9 mouse cellular contexts compared by ENCODE assay signal in the genomic region with DNA sequence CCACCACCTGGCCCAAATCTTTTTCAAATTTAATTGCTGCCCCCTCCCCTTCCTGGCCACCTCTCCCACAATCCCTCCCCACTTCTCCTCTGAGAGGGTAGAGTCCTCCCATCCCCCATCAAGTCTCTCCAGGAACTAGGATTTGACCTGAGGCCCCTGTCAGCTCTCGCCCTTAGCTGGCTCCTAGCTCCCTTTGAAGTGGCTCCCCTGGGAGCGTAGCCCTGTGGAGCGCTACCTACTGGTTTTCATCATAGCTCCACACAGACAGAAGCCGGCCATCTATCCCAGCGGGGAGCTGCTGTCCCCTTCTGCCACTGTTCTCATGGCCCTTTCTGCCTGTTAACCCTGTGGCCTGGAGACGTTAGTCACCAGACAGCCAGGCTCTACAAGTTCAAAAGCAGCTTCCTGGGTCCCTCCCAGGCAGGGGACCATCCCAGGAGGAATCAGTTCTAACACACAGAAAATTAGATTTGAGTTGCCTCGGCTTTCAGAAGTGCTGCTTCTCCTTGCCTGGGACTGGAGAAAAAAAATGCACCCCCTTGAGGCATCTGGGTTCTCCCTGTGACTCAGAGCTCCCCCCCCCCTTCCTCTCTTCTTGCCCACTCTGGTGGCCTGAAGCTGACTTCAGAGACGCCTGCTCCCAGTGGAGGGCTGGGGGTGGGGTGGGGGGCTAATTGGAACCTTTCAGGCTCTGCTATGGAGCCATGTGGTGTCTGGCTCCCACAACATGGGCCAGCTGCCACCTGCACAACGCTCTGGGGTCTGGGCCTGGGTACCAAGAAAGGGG. TPM values are rescaled to one million over a fixed set of nuclear protein-coding genes. Genes with fewer than 3 reads are reported as not detected.
DNase-seq lines count a peak whose midpoint lies in the region; ATAC-seq and TF ChIP-seq lines count a peak whose summit lies in the region.
"Had no signal": no experiment of that assay in that cellular context is flagged by ENCODE, and none has a peak within 500 bp of the region (broad histone marks: within the 10 kb centered on the region; RNA-seq: fewer than 3 reads in every experiment).

No protein-coding gene starts in this region.

- no peak overlapping the region for H3K4me3 ChIP-seq in liver, embryonic 11.5 days (ENCODE audit: low read depth, low read length)
- H3K4me3 ChIP-seq in embryonic fibroblast, embryonic 13.5 days (ENCODE audit: insufficient read depth, low read length), result no peak overlapping the region
- H3K4me3 ChIP-seq in limb, embryonic 10.5 days, result peak overlapping the region; percentile 55
- H3K4me3 ChIP-seq in small intestine, adult 2 months (ENCODE audit: low read depth, low read length), result no peak overlapping the region

- DNase-seq in liver, embryonic 11.5 days (ENCODE audit: low spot score), result no peak
- no peak for DNase-seq in liver
- peak; percentile 84 for DNase-seq in limb, embryonic 10.5 days (ENCODE audit: low spot score)
- DNase-seq in cerebellum, postnatal 25 days, result no peak
- DNase-seq in urinary bladder, postnatal 25 days (ENCODE audit: low spot score), result no peak

- no peak for TF ChIP-seq CTCF in embryonic fibroblast, embryonic 13.5 days (IDR thresholded peaks at IDR 0.05; ENCODE audit: borderline replicate concordance, insufficient read depth, low read length)
- TF ChIP-seq CTCF in small intestine, adult 2 months (IDR thresholded peaks at IDR 0.05; ENCODE audit: extremely low read depth, insufficient read length, insufficient replicate concordance, low read depth, low read length), result no peak

- H3K4me2 ChIP-seq in liver, embryonic 11.5 days, result 0 out of 2 replicates have a peak overlapping the region, but pooled peaks have one; percentile 12

- ATAC-seq in liver, embryonic 11.5 days (replicated peaks; ENCODE audit: low FRiP score), result no peak
- no peak for ATAC-seq in megakaryocyte-erythroid progenitor cell, adult 5-6 weeks (replicated peaks; ENCODE audit: low FRiP score, low TSS enrichment, poor library complexity, severe bottlenecking)

- H3K4me1 ChIP-seq in liver, embryonic 11.5 days (replicated peaks; ENCODE audit: control insufficient read depth, insufficient read depth, low read length), result peaks cover 16% of the 10 kb centered on the region
- peaks cover 21% of the 10 kb centered on the region for H3K4me1 ChIP-seq in embryonic fibroblast, embryonic 13.5 days (ENCODE audit: control insufficient read depth, insufficient read depth, low read length)
- H3K4me1 ChIP-seq in limb, embryonic 10.5 days, result peaks cover 67% of the 10 kb centered on the region
- H3K4me1 ChIP-seq in small intestine, adult 2 months (ENCODE audit: control insufficient read depth, insufficient read depth, insufficient read length, low read length), result peaks cover 26% of the 10 kb centered on the region

- H3K9me3 ChIP-seq in liver, embryonic 11.5 days (ENCODE audit: control insufficient read depth, low read length), result no peaks in the 10 kb centered on the region
- no peaks in the 10 kb centered on the region for H3K9me3 ChIP-seq in limb, embryonic 10.5 days (replicated peaks)

- no peaks in the 10 kb centered on the region for H3K27me3 ChIP-seq in liver, embryonic 11.5 days (replicated peaks; ENCODE audit: control insufficient read depth, insufficient read depth, low read length)
- H3K27me3 ChIP-seq in limb, embryonic 10.5 days (ENCODE audit: low read depth, poor library complexity, severe bottlenecking), result no peaks in the 10 kb centered on the region
- H3K27me3 ChIP-seq in small intestine, adult 2 months (ENCODE audit: control insufficient read depth, insufficient read depth, low read length), result no peaks in the 10 kb centered on the region

- 49% methylated on average over 9 of the region's 9 CpGs for WGBS in liver, embryonic 11.5 days
- 3% methylated on average over 9 of the region's 9 CpGs for WGBS in limb, embryonic 10.5 days
- 82% methylated on average over 9 of the region's 9 CpGs for WGBS in small intestine, adult 2 months

- TF ChIP-seq POLR2A in embryonic fibroblast, embryonic 13.5 days (IDR thresholded peaks at IDR 0.05; ENCODE audit: low read depth, low read length), result no peak; the same call in 1 of the 2 replicates
- no peak for TF ChIP-seq POLR2A in small intestine, adult 2 months (IDR thresholded peaks at IDR 0.05; ENCODE audit: low read depth, low read length)

- peaks cover 4% of the 10 kb centered on the region; the same call in 1 of the 2 replicates for H3K36me3 ChIP-seq in liver, embryonic 11.5 days (ENCODE audit: control insufficient read depth, insufficient read depth, low read length)
- H3K36me3 ChIP-seq in limb, embryonic 10.5 days, result peaks cover 46% of the 10 kb centered on the region
- H3K36me3 ChIP-seq in small intestine, adult 2 months (ENCODE audit: control insufficient read depth, insufficient read depth, low read length), result peaks cover 10% of the 10 kb centered on the region

- H3K9ac ChIP-seq in liver, embryonic 11.5 days (ENCODE audit: low read depth, low read length), result no peak overlapping the region
- H3K9ac ChIP-seq: liver, embryonic 14.5 days had no signal

- peak overlapping the region; percentile 62 for H3K27ac ChIP-seq in liver, embryonic 11.5 days (ENCODE audit: low read depth, low read length)
- peak overlapping the region; percentile 89 for H3K27ac ChIP-seq in embryonic fibroblast, embryonic 13.5 days (ENCODE audit: insufficient read depth, low read length)
- peak overlapping the region; percentile 94 for H3K27ac ChIP-seq in limb, embryonic 10.5 days
- H3K27ac ChIP-seq in small intestine, adult 2 months (ENCODE audit: insufficient read depth, low read depth, low read length), result peak overlapping the region; percentile 39; the same call in 1 of the 2 replicates
- H3K27ac ChIP-seq: liver, embryonic 14.5 days had no signal

RNA-seq across cellular contexts. Expression of a gene that starts 19.5 kb away (rescaled TPM):
- polyA plus RNA-seq in liver, embryonic 11.5 days (2014; fragmentation: Nextera tagmentation; extraction: Ambion mirVana), result 23.2 and 23.7 TPM in 2 replicates
- 89.3 and 94.7 TPM in 2 replicates for polyA plus RNA-seq in embryonic fibroblast, embryonic 13.5 days (2011; ENCODE audit: insufficient read length, low read depth, missing spikeins)
- polyA plus RNA-seq in limb, embryonic 10.5 days (2016; fragmentation: Nextera tagmentation; extraction: Ambion mirVana), result 54.1 and 62.5 TPM in 2 replicates
- polyA plus RNA-seq in small intestine, adult 2 months (2012; rRNA removed), result 111 and 261 TPM in 2 replicates
- total RNA-seq in megakaryocyte-erythroid progenitor cell, adult 5-6 weeks (2014; fragmentation: Nextera tagmentation), result 11.2 and 14.3 TPM in 2 replicates
- total RNA-seq in megakaryocyte-erythroid progenitor cell, adult 5-6 weeks (2017), result 12.1 and 15.7 TPM in 2 replicates

RNA-seq across cellular contexts. Expression of a gene that starts 53.5 kb away (rescaled TPM):
- 0.29 TPM in 1 of 2 replicates, not detected in the other for polyA plus RNA-seq in liver, embryonic 11.5 days (2014; fragmentation: Nextera tagmentation; extraction: Ambion mirVana)
- 0.50 TPM in 1 of 2 replicates, not detected in the other for polyA plus RNA-seq in embryonic fibroblast, embryonic 13.5 days (2011; ENCODE audit: insufficient read length, low read depth, missing spikeins)
- not detected in 2 replicates for polyA plus RNA-seq in limb, embryonic 10.5 days (2016; fragmentation: Nextera tagmentation; extraction: Ambion mirVana)
- 0.15 and 0.19 TPM in 2 replicates for polyA plus RNA-seq in small intestine, adult 2 months (2012; rRNA removed)
- 3.0 TPM in 1 of 2 replicates, not detected in the other for total RNA-seq in megakaryocyte-erythroid progenitor cell, adult 5-6 weeks (2014; fragmentation: Nextera tagmentation)
- total RNA-seq in megakaryocyte-erythroid progenitor cell, adult 5-6 weeks (2017), result not detected in 2 replicates

RNA-seq across cellular contexts. Expression of a gene that starts 53.6 kb away (rescaled TPM):
- 625 and 635 TPM in 2 replicates for polyA plus RNA-seq in liver, embryonic 11.5 days (2014; fragmentation: Nextera tagmentation; extraction: Ambion mirVana)
- 495 and 573 TPM in 2 replicates for polyA plus RNA-seq in embryonic fibroblast, embryonic 13.5 days (2011; ENCODE audit: insufficient read length, low read depth, missing spikeins)
- 600 and 631 TPM in 2 replicates for polyA plus RNA-seq in limb, embryonic 10.5 days (2016; fragmentation: Nextera tagmentation; extraction: Ambion mirVana)
- 1,632 and 2,398 TPM in 2 replicates for polyA plus RNA-seq in small intestine, adult 2 months (2012; rRNA removed)
- total RNA-seq in megakaryocyte-erythroid progenitor cell, adult 5-6 weeks (2014; fragmentation: Nextera tagmentation), result 441 and 446 TPM in 2 replicates
- 207 and 288 TPM in 2 replicates for total RNA-seq in megakaryocyte-erythroid progenitor cell, adult 5-6 weeks (2017)

RNA-seq across cellular contexts. Expression of a gene that starts 54.9 kb away (rescaled TPM):
- 48.1 and 49.3 TPM in 2 replicates for polyA plus RNA-seq in liver, embryonic 11.5 days (2014; fragmentation: Nextera tagmentation; extraction: Ambion mirVana)
- 58.5 and 98.3 TPM in 2 replicates for polyA plus RNA-seq in embryonic fibroblast, embryonic 13.5 days (2011; ENCODE audit: insufficient read length, low read depth, missing spikeins)
- polyA plus RNA-seq in limb, embryonic 10.5 days (2016; fragmentation: Nextera tagmentation; extraction: Ambion mirVana), result 166 and 179 TPM in 2 replicates
- polyA plus RNA-seq in small intestine, adult 2 months (2012; rRNA removed), result 121 and 192 TPM in 2 replicates
- total RNA-seq in megakaryocyte-erythroid progenitor cell, adult 5-6 weeks (2014; fragmentation: Nextera tagmentation), result 49.6 and 57.4 TPM in 2 replicates
- 58.7 and 73.2 TPM in 2 replicates for total RNA-seq in megakaryocyte-erythroid progenitor cell, adult 5-6 weeks (2017)

Comparison
In these comparisons a context has a peak if more than half of its experiments do, and no peak if none do; other contexts are left out.
1. H3K27ac ChIP-seq: peak in every context shown above with its lines; median percentile 94 in limb, embryonic 10.5 days; 89 in embryonic fibroblast, embryonic 13.5 days; 62 in liver, embryonic 11.5 days; 39 in small intestine, adult 2 months.